Mouse (Mus musculus): ENCODE data around the gene Prkn. TPM values are rescaled to one million over a fixed set of nuclear protein-coding genes. Genes with fewer than 3 reads are reported as not detected.

Gene Prkn
- polyA plus RNA-seq, 1 experiment from 2014 or later: 3.5 TPM

- Histone ChIP-seq H3K4me2 (ENCODE audit: low read length) (no peak overlapping the region), H3K9ac (ENCODE audit: low read length) (no peak overlapping the region), H3K27ac (replicated peaks in 1 of 2; ENCODE audit: control insufficient read depth in 1 of 2, insufficient read depth in 1 of 2, low read depth in 2 of 2, low read length in 2 of 2) (no peak overlapping the region), H3K4me1 (ENCODE audit: control insufficient read depth in 2 of 2, insufficient read depth in 2 of 2, low read length in 2 of 2) (peaks cover 0 to 4% of the 10 kb centered on the region in 2 experiments; a peak in 1 of 4 replicates), H3K27me3 (ENCODE audit: control insufficient read depth, insufficient read depth, low read length) (no peaks in the 10 kb centered on the region), H3K9me3 (ENCODE audit: control insufficient read depth, low read length) (no peaks in the 10 kb centered on the region), H3K36me3 (ENCODE audit: control insufficient read depth, insufficient read depth, low read length) (no peaks in the 10 kb centered on the region), H3K4me3 (ENCODE audit: control insufficient read depth in 1 of 2, insufficient read depth in 1 of 2, low read depth in 1 of 2, low read length in 2 of 2) (no peak overlapping the region)
- no peak for ATAC-seq (ENCODE audit: insufficient number of reproducible peaks, insufficient read depth, low FRiP score, low read depth)
- WGBS: 83% methylated on average over 4 of the region's 4 CpGs
Measured at GRCm38 (mm10) chr17:11353553-11353945, 513.4 kb downstream of the Prkn start.

GRCm38 (mm10) chr17:11354348-11354747 lies 514.2 kb downstream of the Prkn start:
- Histone ChIP-seq H3K9ac (ENCODE audit: low read length) (no peak overlapping the region), H3K36me3 (ENCODE audit: control insufficient read depth, insufficient read depth, low read length) (no peaks in the 10 kb centered on the region), H3K27me3 (ENCODE audit: control insufficient read depth, insufficient read depth, low read length) (no peaks in the 10 kb centered on the region), H3K9me3 (ENCODE audit: control insufficient read depth, low read length) (no peaks in the 10 kb centered on the region), H3K27ac (replicated peaks in 1 of 2; ENCODE audit: control insufficient read depth in 1 of 2, insufficient read depth in 1 of 2, low read depth in 2 of 2, low read length in 2 of 2) (no peak overlapping the region), H3K4me1 (ENCODE audit: control insufficient read depth in 2 of 2, insufficient read depth in 2 of 2, low read length in 2 of 2) (peaks cover 0 to 4% of the 10 kb centered on the region in 2 experiments; a peak in 1 of 4 replicates), H3K4me2 (ENCODE audit: low read length) (no peak overlapping the region), H3K4me3 (ENCODE audit: control insufficient read depth in 1 of 2, insufficient read depth in 1 of 2, low read depth in 1 of 2, low read length in 2 of 2) (no peak overlapping the region)
- WGBS: 59% methylated on average over 7 of the region's 7 CpGs
- ATAC-seq (ENCODE audit: insufficient number of reproducible peaks, insufficient read depth, low FRiP score, low read depth): no peak

GRCm38 (mm10) chr17:11375461-11375860 lies 535.3 kb downstream of the Prkn start:
- Histone ChIP-seq H3K27ac (replicated peaks in 1 of 2; ENCODE audit: control insufficient read depth in 1 of 2, insufficient read depth in 1 of 2, low read depth in 2 of 2, low read length in 2 of 2) (no peak overlapping the region), H3K27me3 (ENCODE audit: control insufficient read depth, insufficient read depth, low read length) (no peaks in the 10 kb centered on the region), H3K9me3 (ENCODE audit: control insufficient read depth, low read length) (no peaks in the 10 kb centered on the region), H3K9ac (ENCODE audit: low read length) (no peak overlapping the region), H3K4me2 (ENCODE audit: low read length) (no peak overlapping the region), H3K36me3 (ENCODE audit: control insufficient read depth, insufficient read depth, low read length) (no peaks in the 10 kb centered on the region), H3K4me3 (ENCODE audit: control insufficient read depth in 1 of 2, insufficient read depth in 1 of 2, low read depth in 1 of 2, low read length in 2 of 2) (no peak overlapping the region), H3K4me1 (ENCODE audit: control insufficient read depth in 2 of 2, insufficient read depth in 2 of 2, low read length in 2 of 2) (no peaks in the 10 kb centered on the region)
- WGBS: 82% methylated on average over 2 of the region's 2 CpGs
- no peak for ATAC-seq (ENCODE audit: insufficient number of reproducible peaks, insufficient read depth, low FRiP score, low read depth)

GRCm38 (mm10) chr17:11383364-11383962 lies 543.3 kb downstream of the Prkn start:
- ATAC-seq (ENCODE audit: insufficient number of reproducible peaks, insufficient read depth, low FRiP score, low read depth): no peak
- Histone ChIP-seq H3K4me3 (ENCODE audit: control insufficient read depth in 1 of 2, insufficient read depth in 1 of 2, low read depth in 1 of 2, low read length in 2 of 2) (no peak overlapping the region), H3K36me3 (ENCODE audit: control insufficient read depth, insufficient read depth, low read length) (no peaks in the 10 kb centered on the region), H3K9me3 (ENCODE audit: control insufficient read depth, low read length) (no peaks in the 10 kb centered on the region), H3K27me3 (ENCODE audit: control insufficient read depth, insufficient read depth, low read length) (no peaks in the 10 kb centered on the region), H3K9ac (ENCODE audit: low read length) (no peak overlapping the region), H3K4me2 (ENCODE audit: low read length) (no peak overlapping the region), H3K27ac (replicated peaks in 1 of 2; ENCODE audit: control insufficient read depth in 1 of 2, insufficient read depth in 1 of 2, low read depth in 2 of 2, low read length in 2 of 2) (no peak overlapping the region), H3K4me1 (ENCODE audit: control insufficient read depth in 2 of 2, insufficient read depth in 2 of 2, low read length in 2 of 2) (no peaks in the 10 kb centered on the region)
- WGBS: 76% methylated on average over 8 of the region's 8 CpGs

- 75% methylated on average over 4 of the region's 4 CpGs for WGBS
- no peak overlapping the region for H3K9ac ChIP-seq (ENCODE audit: low read length)
- H3K36me3 ChIP-seq (ENCODE audit: control insufficient read depth, insufficient read depth, low read length): no peaks in the 10 kb centered on the region
- H3K4me1 ChIP-seq (ENCODE audit: control insufficient read depth in 2 of 2, insufficient read depth in 2 of 2, low read length in 2 of 2): no peaks in the 10 kb centered on the region
- no peak for ATAC-seq (ENCODE audit: insufficient number of reproducible peaks, insufficient read depth, low FRiP score, low read depth)
- H3K4me3 ChIP-seq (ENCODE audit: control insufficient read depth in 1 of 2, insufficient read depth in 1 of 2, low read depth in 1 of 2, low read length in 2 of 2): no peak overlapping the region
- no peak overlapping the region for H3K27ac ChIP-seq (replicated peaks in 1 of 2; ENCODE audit: control insufficient read depth in 1 of 2, insufficient read depth in 1 of 2, low read depth in 2 of 2, low read length in 2 of 2)
- H3K4me2 ChIP-seq (ENCODE audit: low read length): no peak overlapping the region
- no peaks in the 10 kb centered on the region for H3K27me3 ChIP-seq (ENCODE audit: control insufficient read depth, insufficient read depth, low read length)
- no peaks in the 10 kb centered on the region for H3K9me3 ChIP-seq (ENCODE audit: control insufficient read depth, low read length)
Measured at GRCm38 (mm10) chr17:11385246-11385645, 545.1 kb downstream of the Prkn start.

- ATAC-seq (ENCODE audit: insufficient number of reproducible peaks, insufficient read depth, low FRiP score, low read depth): no peak
- H3K4me1 ChIP-seq (ENCODE audit: control insufficient read depth in 2 of 2, insufficient read depth in 2 of 2, low read length in 2 of 2): peaks cover 2 to 9% of the 10 kb centered on the region in 2 experiments; a peak in 2 of 4 replicates
- H3K9me3 ChIP-seq (ENCODE audit: control insufficient read depth, low read length): 0 out of 2 replicates have a peak, but pooled peaks cover 4% of the 10 kb centered on the region
- no peak overlapping the region for H3K4me3 ChIP-seq (ENCODE audit: control insufficient read depth in 1 of 2, insufficient read depth in 1 of 2, low read depth in 1 of 2, low read length in 2 of 2)
- H3K4me2 ChIP-seq (ENCODE audit: low read length): no peak overlapping the region
- H3K9ac ChIP-seq (ENCODE audit: low read length): no peak overlapping the region
- H3K36me3 ChIP-seq (ENCODE audit: control insufficient read depth, insufficient read depth, low read length): no peaks in the 10 kb centered on the region
- 63% methylated on average over 11 of the region's 11 CpGs for WGBS
- H3K27me3 ChIP-seq (ENCODE audit: control insufficient read depth, insufficient read depth, low read length): no peaks in the 10 kb centered on the region
- no peak overlapping the region for H3K27ac ChIP-seq (replicated peaks in 1 of 2; ENCODE audit: control insufficient read depth in 1 of 2, insufficient read depth in 1 of 2, low read depth in 2 of 2, low read length in 2 of 2)
Measured at GRCm38 (mm10) chr17:11392622-11393294, 552.6 kb downstream of the Prkn start.

GRCm38 (mm10) chr17:11394607-11395006 lies 554.4 kb downstream of the Prkn start:
- WGBS: 39% methylated on average over 6 of the region's 6 CpGs
- no peaks in the 10 kb centered on the region for H3K36me3 ChIP-seq (ENCODE audit: control insufficient read depth, insufficient read depth, low read length)
- H3K4me2 ChIP-seq (ENCODE audit: low read length): no peak overlapping the region

More at GRCm38 (mm10) chr17:11394607-11395006, 554.4 kb downstream of the Prkn start:
- ATAC-seq (ENCODE audit: insufficient number of reproducible peaks, insufficient read depth, low FRiP score, low read depth): no peak
- H3K27ac ChIP-seq (replicated peaks in 1 of 2; ENCODE audit: control insufficient read depth in 1 of 2, insufficient read depth in 1 of 2, low read depth in 2 of 2, low read length in 2 of 2): no peak overlapping the region
- no peak overlapping the region for H3K4me3 ChIP-seq (ENCODE audit: control insufficient read depth in 1 of 2, insufficient read depth in 1 of 2, low read depth in 1 of 2, low read length in 2 of 2)
- H3K27me3 ChIP-seq (ENCODE audit: control insufficient read depth, insufficient read depth, low read length): no peaks in the 10 kb centered on the region
- peaks cover 2 to 9% of the 10 kb centered on the region in 2 experiments; a peak in 2 of 4 replicates for H3K4me1 ChIP-seq (ENCODE audit: control insufficient read depth in 2 of 2, insufficient read depth in 2 of 2, low read length in 2 of 2)
- H3K9ac ChIP-seq (ENCODE audit: low read length): no peak overlapping the region
- H3K9me3 ChIP-seq (ENCODE audit: control insufficient read depth, low read length): 0 out of 2 replicates have a peak, but pooled peaks cover 4% of the 10 kb centered on the region
